Mouse (Mus musculus): ENCODE measurements around the gene Atf5.

- TF ChIP-seq GATA1 (IDR thresholded peaks at IDR 0.05; ENCODE audit: borderline replicate concordance, low read length), result no peak
- TF ChIP-seq FLI1 (IDR thresholded peaks at IDR 0.05; ENCODE audit: low read length), result no peak
Measured at GRCm38 (mm10) chr7:44853596-44854355, 37.3 kb upstream of the Atf5 start.
